Mouse (Mus musculus) v-Abl transformed pro-B cells (cell line): ENCODE data around the gene Ubtd2.

Source experiments
- in situ Hi-C, 2 experiments: fragments of 400-800 bp; cut with MboI; formaldehyde crosslinking; loops; one replicate each; pipeline ENCODE4 v1.15.1; 2025; ENCODE audit not compliant: unreplicated experiment in 2 of 2

The Ubtd2 gene

DNA sequence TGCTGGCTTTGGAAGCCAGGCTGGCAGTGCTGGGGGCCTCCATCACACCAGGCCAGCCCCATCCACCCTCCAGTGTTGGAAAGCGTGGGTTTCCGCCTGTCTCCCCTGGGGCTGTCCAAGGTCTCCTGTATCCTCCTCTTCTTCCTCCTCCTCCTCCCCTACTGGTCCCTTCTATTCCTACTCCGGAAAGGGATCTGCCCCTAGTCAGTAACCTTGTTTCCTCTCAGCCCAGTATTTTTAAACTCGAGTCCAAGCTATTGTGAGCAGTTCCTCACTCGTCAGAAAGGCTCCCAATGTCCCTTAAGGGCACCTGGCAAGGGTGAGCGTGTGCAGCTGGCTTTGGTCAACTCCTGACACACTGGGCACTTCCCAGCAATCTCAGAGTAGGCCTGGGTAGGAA lies 83.3 kb downstream of the Ubtd2 start:
- in situ Hi-C loops = loop anchor here in 1 of 2 experiments (5.0 kb wide), 1 partner anchor 49 kb away; no protein-coding TSS in a partner anchor

GRCm38 (mm10) chr11:32538846-32539245 lies 83.7 kb downstream of the Ubtd2 start:
- in situ Hi-C loops = loop anchor here in 1 of 2 experiments (5.0 kb wide), 1 partner anchor 48 kb away; no protein-coding TSS in a partner anchor

DNA sequence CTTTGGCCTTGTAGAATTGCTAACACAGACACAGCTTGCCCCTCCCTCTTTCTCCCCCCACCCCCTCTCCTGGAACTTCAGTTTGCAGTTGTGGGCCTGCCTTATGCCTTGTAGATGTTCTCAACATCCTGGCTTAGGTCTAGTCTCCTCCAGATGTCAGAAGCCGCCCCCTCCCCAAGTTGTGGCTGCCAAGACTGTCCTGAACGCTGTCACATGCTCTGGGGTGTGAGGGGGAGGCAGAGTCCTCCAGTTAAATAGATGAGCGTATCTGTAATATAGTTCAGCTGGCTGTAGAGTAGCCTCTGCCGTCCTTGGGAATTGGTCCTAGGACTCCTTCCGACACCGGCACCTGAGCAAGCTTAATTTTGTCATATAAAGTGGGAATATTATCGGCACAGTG lies 84.5 kb downstream of the Ubtd2 start:
- in situ Hi-C loops = loop anchor here in 1 of 2 experiments (5.0 kb wide), 1 partner anchor 48 kb away; no protein-coding TSS in a partner anchor

GRCm38 (mm10) chr11:32540463-32540862 lies 85.3 kb downstream of the Ubtd2 start:
- in situ Hi-C loops = no loop called here

DNA sequence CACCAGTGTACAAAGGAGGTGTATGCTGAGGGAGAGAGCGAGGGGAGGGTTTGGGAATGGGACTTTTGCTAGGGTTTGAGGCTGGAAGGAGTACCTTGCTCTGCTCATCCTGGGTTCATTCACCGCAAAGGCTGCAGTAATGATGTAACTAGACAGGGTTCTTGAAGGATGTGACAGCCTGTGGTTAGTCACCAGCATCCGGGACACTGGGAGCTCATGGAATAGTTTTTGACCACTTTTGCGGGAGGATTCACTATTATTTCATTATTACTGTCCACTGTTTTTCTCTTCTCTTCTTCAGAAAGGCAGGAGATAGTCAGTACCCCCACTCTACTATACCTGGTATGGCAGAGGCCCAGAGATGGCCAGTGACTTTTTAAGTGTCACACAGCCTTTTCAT lies 87.0 kb downstream of the Ubtd2 start:
- in situ Hi-C loops = no loop called here

DNA sequence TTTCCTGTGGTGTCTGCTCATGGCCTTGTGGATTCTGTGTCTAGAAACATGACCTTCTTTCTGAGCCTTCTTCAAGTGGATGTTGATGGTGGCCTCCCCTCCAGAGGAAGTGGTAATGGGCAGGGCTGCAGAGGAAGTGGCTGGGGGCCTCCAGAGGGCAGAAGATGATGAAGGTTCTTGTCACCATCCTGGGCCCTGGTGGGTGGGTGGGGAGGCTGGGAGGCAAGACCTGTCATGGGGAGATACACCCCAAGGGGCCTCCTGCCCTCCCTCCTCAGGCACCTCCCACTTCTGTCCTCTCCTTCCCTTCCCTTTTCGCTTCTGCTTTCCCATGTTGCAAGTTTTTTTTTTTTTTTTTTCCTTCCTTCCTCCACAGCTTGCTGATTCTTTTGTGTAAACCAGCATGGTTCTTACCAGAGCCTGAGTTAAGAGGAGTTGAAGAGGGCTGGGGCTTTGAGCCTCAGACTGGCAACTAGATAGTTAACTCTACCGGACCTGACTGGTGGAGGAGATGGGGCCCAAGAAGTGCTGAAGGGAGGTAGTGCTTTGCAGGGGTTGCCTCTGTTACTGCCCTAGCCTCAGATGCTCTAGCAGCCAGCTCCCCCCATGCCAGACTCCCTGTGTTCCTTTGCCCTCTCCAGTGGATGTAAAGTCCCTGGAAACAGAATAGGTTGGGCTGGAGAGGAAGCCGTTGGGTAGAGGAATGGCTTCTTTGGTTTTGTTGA lies 87.7 kb downstream of the Ubtd2 start:
- in situ Hi-C loops = no loop called here

DNA sequence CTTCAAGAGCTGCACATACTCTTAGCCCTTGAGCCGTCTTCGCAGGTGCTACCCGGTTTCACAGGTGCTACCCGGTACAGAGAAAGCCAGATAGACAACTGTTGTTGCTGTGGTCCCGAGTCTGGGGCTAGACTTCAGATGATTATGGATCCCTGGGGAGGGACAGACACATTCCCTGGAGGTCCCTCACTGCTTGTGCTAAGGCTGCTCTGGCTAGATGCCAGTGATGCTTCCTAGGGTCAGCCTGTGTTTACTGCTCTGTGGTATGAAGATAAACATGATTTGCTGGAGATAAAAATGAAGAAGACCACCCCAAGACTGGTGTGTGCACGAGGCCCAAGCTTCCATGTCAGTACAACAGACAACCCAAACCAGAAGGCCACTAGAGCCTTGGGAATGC lies 88.9 kb downstream of the Ubtd2 start:
- in situ Hi-C loops = no loop called here

DNA sequence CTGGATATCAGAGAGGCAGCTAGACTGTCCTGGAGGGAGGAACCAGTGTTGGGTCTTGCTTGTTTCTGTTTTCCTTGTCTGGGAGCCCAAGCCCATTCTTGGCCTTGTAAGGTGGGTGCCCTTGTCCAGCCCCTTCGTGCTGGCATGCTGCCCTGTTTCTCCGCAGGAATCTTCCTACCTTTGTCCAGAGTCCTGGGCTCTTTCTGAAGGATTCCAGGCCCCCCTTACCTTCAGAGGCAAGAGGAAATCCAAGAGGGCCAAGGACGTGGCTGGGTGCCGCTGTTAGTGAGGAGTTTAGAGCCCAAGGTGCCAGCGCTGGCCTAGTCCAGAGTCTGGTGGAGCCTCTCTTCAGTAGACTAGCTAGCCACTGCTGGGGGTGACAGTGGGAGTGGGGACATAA lies 89.3 kb downstream of the Ubtd2 start:
- in situ Hi-C loops = no loop called here

DNA sequence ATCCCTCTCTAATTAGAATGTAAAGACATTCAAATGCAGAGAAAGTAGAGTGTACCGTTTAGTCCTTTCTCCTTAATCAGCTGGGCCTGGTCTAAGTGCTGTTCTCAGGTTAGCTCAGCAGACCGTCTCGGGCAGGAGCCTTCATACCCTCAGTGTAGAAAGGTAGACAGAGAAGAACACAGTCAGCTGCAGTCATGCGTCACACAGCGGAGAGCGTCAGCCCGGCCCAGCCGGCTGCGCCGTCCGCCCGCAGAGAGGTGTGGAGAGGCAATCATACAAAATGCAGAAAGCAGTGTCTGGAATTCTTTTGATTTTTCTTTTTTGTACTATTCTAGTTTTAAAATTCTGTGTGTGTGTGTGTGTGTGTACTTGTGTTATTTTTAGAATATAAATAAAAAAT lies 90.4 kb downstream of the Ubtd2 start:
- in situ Hi-C loops = no loop called here

DNA sequence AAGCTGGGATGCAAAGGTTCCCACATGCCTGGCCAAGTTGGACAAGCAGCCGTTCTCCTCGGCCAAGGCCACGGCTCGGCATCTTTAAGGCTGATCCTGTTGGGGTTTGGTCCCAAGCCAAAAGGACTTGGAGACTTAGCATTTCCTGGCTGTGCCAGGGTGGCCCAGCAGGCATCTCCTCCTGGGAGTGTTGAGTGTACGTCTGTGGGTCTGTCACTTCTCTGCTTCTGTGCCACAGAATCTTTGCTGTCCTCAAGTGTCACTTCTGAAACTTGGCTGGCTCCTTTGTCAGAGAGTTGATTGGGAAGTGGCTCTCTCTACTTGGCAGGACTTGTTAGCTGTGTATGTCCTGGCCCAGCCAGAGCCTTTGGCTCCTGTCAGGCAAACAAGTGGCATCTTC lies 91.3 kb downstream of the Ubtd2 start:
- in situ Hi-C loops = no loop called here

GRCm38 (mm10) chr11:32547391-32547947 lies 92.3 kb downstream of the Ubtd2 start:
- in situ Hi-C loops = no loop called here

- in situ Hi-C loops = no loop called here
These were observed 93.1 kb downstream of the Ubtd2 start for GRCm38 (mm10) chr11:32548240-32548639.

DNA sequence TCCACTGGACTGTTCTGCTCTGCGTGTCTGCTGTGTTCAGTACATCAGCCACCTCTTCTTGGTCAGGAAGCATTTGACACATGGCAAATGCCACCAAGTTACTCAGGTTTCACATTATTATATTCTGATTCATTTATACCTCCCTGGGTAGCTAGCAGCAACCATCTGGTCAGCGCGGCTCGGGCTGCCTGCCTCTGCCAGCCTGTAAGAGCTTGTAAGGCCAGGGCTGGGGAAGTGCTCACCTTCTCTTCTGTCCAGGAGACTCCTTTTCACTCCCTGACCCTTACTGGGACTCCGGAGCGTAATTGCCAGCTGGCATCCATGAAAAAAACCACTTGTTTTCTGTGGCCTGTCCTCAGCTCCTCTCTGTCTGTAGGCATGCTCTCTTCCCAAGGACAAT lies 94.1 kb downstream of the Ubtd2 start:
- in situ Hi-C loops = no loop called here

- in situ Hi-C loops = no loop called here
These were observed 94.9 kb downstream of the Ubtd2 start for GRCm38 (mm10) chr11:32550102-32550501.

DNA sequence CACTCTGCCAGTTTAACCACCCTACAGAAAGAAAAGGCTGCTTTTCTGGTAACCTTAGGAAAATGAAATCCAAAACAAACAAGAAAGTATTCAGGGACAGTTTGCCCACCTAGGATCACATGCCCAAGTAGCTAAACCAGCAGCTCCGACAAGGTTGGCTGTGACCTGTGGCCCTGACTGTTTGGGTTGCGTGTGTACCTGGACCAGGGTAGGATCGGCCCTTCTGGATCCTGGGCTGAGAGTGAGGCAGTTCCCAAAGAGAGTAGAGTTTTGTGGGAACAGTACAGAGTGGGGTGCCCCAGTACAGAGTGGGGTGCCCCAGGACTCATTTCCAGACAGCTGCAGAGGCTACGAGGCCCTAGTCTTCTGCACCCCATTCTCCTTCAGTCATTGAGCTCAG lies 95.9 kb downstream of the Ubtd2 start:
- in situ Hi-C loops = no loop called here

DNA sequence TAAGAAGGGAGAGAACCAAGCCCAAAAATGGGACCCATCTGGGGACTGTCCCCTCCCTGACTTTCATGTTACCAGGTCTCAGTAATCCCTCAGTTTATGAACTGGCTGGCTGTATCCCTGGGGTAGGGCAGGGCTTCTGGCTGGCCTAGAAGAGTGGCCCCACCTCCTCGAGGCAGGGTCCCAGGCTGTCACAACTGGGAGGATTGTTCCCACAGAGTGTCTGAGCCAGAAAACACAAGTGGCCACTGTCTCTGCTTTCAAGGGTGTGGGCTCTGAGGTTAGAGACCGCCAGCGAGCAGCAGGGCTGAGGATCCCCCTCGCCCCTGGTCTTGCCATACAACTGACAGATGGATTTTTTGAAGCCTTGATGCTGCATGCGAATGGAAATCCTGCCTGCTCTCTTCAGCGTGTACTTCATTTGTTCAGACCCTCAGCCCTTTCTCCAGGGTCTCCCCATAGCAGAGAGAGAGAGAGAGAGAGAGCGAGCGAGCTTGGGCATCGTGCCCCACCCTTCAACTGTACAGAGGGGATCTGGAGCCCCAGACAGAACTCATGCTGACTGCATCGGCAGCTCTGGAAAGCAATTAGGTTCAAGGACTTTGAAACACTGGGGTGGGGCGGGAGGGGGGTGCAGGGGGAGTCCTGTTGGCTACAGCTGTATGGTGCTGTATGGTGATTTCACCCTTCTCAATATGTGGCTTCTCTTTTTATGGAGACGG lies 96.6 kb downstream of the Ubtd2 start:
- in situ Hi-C loops = no loop called here

DNA sequence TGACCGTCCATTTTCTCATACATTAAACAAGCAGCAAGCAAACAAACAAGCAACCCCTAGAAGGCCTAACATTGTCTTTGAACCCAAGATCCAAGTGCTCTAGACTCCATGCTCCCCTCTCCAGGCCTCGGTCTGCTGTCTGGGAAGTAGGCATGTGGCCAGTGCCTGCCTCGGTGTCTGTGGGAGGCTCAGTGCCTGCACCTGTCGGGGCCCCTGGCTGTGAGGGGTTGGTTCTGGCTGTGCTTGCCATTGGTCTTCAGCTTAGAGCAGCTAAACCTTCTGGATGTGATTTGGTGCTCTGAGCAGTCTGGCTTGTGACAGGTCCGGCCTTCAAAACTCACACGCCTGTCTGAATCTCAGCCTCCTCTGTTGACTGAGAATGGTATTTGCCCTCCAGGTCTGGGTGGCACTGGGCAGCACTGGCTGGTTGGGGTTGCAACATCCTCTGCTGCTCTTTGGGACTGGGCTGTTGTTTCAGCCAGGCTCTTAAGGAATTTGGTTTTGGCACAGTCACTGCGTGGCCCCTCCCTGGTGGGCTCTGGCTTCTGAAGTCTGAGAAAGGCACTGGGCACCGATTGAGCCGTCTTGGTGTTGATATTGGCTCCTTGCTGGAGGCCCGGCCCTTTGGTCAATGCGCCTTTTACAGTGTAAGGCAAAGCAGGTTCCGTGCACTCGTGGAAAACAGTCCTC lies 97.4 kb downstream of the Ubtd2 start:
- in situ Hi-C loops = no loop called here

DNA sequence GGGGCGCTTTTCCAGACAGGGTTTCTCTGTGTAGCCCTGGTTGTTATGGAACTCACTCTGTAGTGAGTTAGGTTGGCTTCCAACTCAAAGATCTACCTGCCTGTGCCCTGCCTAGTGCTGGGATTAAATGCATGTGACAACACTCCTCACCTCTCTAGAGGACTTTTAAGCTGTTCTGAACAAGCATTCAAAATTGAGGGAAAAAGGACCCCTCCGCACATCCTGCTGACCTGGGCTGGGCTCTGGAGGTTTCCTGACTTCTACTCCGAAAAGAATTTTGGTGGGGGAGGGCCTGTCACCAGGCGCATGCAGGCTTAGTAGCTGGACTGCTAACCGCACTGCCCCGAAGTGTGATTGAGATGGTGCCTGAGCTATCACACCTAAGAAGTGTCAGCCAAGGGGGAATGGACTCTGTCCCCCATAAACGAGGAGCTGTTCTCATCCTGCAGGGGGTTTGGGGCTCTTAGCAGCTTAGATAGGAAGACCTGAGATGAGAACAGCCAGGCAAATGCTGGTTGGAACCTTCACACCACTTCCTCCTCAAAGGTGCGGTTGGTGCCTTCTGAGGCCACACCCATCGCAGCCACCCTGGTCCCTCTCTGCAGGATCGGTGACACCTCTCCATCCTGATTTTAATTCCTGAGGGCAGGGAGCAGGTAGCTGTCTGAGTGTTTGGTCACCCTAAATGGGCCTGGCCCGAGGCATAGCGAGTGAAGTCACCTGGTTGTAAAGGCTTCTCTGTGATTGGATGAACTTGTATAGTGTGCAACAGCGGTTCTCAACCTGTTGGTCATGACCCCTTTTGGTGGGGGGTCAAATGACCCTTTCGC lies 98.4 kb downstream of the Ubtd2 start:
- in situ Hi-C loops = no loop called here

- in situ Hi-C loops = no loop called here
These were observed 99.2 kb downstream of the Ubtd2 start for GRCm38 (mm10) chr11:32554141-32555091.
